Mouse (Mus musculus) neural tube, embryonic 14.5 days (tissue): ENCODE results near the gene Pex11g. TPM values are rescaled to one million over a fixed set of nuclear protein-coding genes. Genes with fewer than 3 reads are reported as not detected.
A peak's percentile ranks its signal among the peaks of the same experiment; 100 is the strongest.

ENCODE experiments used
- ATAC-seq: fragments of 200-750 bp; cut with Nextera tagmentation; 2 replicates; pipeline ENCODE4 v1.8.0; 2017; ENCODE audit warnings: low read depth, mild to moderate bottlenecking, moderate TSS enrichment, moderate library complexity
- H3K27ac ChIP-seq: fragments of 300-500 bp; sonication (generic); 2 replicates; pipeline ENCODE4 v1.5.1; 2014; ENCODE audit warnings: low read depth, mild to moderate bottlenecking, control low read depth, low read length, moderate library complexity, mixed read lengths
- H3K27me3 ChIP-seq: fragments of 300-500 bp; sonication (generic); 2 replicates; pipeline ENCODE4 v1.6.1; 2014; ENCODE audit warnings: low read length; ENCODE audit not compliant: control insufficient read depth, insufficient read depth
- H3K36me3 ChIP-seq: fragments of 300-500 bp; sonication (generic); 2 replicates; pipeline ENCODE4 v1.6.1; 2014; ENCODE audit warnings: low read length, mixed read lengths; ENCODE audit not compliant: control insufficient read depth, insufficient read depth
- H3K4me1 ChIP-seq: fragments of 300-500 bp; sonication (generic); 2 replicates; pipeline ENCODE4 v1.6.1; 2014; ENCODE audit warnings: low read length; ENCODE audit not compliant: control insufficient read depth, insufficient read depth
- H3K4me2 ChIP-seq: fragments of 300-500 bp; sonication (generic); 2 replicates; pipeline ENCODE4 v1.6.1; 2014; ENCODE audit warnings: mild to moderate bottlenecking, low read depth, low read length, control low read depth
- H3K4me3 ChIP-seq: fragments of 300-500 bp; sonication (generic); 2 replicates; pipeline ENCODE4 v1.5.1; 2014; ENCODE audit warnings: low read depth, low read length, control low read depth, mixed read lengths
- H3K9ac ChIP-seq: fragments of 300-500 bp; sonication (generic); replicated peaks from 2 replicates; pipeline ENCODE4 v1.6.1; 2014; ENCODE audit warnings: low read depth, mild to moderate bottlenecking, control low read depth, low read length, mixed read lengths
- H3K9me3 ChIP-seq: fragments of 300-500 bp; sonication (generic); 2 replicates; pipeline ENCODE4 v1.6.1; 2016; ENCODE audit warnings: low read length; ENCODE audit not compliant: control insufficient read depth
- WGBS: fragments of 180-500 bp; shearing (Covaris S2); extraction: QIAGEN DNeasy Blood & Tissue Kit; methylation state at CpG from one replicate; pipeline ENCODE4 v1.1.7; 2014; 5-methylcytosine and 5-hydroxymethylcytosine counted together
- polyA plus RNA-seq: library from polyadenylated mRNA; unstranded; fragments of >200 nt; fragmentation: Nextera tagmentation; extraction: Ambion mirVana; gene quantifications from 2 replicates; pipeline ENCODE4 v1.2.1, GENCODE M21; 2014

Pex11g gene
- polyA plus RNA-seq: 2.6 TPM in 2 replicates

GRCm38 (mm10) chr8:3467006-3467885 lies at the start of gene Pex11g:
TSS of gene Pex11g (minus strand) at chr8:3467680.
- Histone ChIP-seq H3K4me1 (no peaks in the 10 kb centered on the region), H3K27ac (peak within 1 kb of the TSS; percentile 82), H3K27me3 (no peaks in the 10 kb centered on the region), H3K9me3 (no peaks in the 10 kb centered on the region), H3K36me3 (no peaks in the 10 kb centered on the region), H3K9ac (peak within 1 kb of the TSS; percentile 53), H3K4me2 (peak within 1 kb of the TSS; percentile 64), H3K4me3 (peak within 1 kb of the TSS; percentile 38)
- WGBS: 9% methylated on average over 32 of the region's 32 CpGs
- ATAC-seq: peak; percentile 93

GRCm38 (mm10) chr8:3517117-3517495 lies 49.6 kb upstream of the Pex11g start:
- Histone ChIP-seq H3K4me3 (peak overlapping the region; percentile 50), H3K36me3 (0 out of 2 replicates have a peak, but pooled peaks cover 10% of the 10 kb centered on the region), H3K9me3 (no peaks in the 10 kb centered on the region), H3K27ac (no peak overlapping the region), H3K9ac (peak overlapping the region; percentile 48), H3K27me3 (no peaks in the 10 kb centered on the region), H3K4me2 (peak overlapping the region; percentile 90), H3K4me1 (no peaks in the 10 kb centered on the region)
- 8% methylated on average over 16 of the region's 16 CpGs for WGBS
- no peak for ATAC-seq

- Histone ChIP-seq H3K4me1 (no peaks in the 10 kb centered on the region), H3K9me3 (no peaks in the 10 kb centered on the region), H3K4me3 (peak overlapping the region; percentile 50), H3K36me3 (0 out of 2 replicates have a peak, but pooled peaks cover 6% of the 10 kb centered on the region), H3K27ac (peak overlapping the region; percentile 58), H3K27me3 (no peaks in the 10 kb centered on the region), H3K4me2 (peak overlapping the region; percentile 90), H3K9ac (peak overlapping the region; percentile 52)
- ATAC-seq: peak; percentile 90
- WGBS: 4% methylated on average over 36 of the region's 36 CpGs
Measured at GRCm38 (mm10) chr8:3516450-3517116, 49.1 kb upstream of the Pex11g start.

GRCm38 (mm10) chr8:3515771-3516417 lies 48.4 kb upstream of the Pex11g start:
- Histone ChIP-seq H3K4me2 (peak overlapping the region; percentile 90), H3K4me1 (no peaks in the 10 kb centered on the region), H3K27ac (peak overlapping the region; percentile 58), H3K27me3 (no peaks in the 10 kb centered on the region), H3K4me3 (peak overlapping the region; percentile 50), H3K9ac (peak overlapping the region; percentile 52), H3K36me3 (0 out of 2 replicates have a peak, but pooled peaks cover 5% of the 10 kb centered on the region), H3K9me3 (no peaks in the 10 kb centered on the region)
- peak; percentile 36 for ATAC-seq
- WGBS: 0% methylated on average over 25 of the region's 25 CpGs

GRCm38 (mm10) chr8:3515260-3515671 lies 47.8 kb upstream of the Pex11g start, which contains the start of gene Pnpla6:
TSS of gene Pnpla6 (plus strand) at chr8:3515384.
- ATAC-seq: peak; percentile 78
- peak within 1 kb of the TSS; percentile 90 for H3K4me2 ChIP-seq
- peak within 1 kb of the TSS; percentile 58 for H3K27ac ChIP-seq

GRCm38 (mm10) chr8:3514681-3515247 lies 47.3 kb upstream of the Pex11g start:
- Histone ChIP-seq H3K4me3 (peak overlapping the region; percentile 50; the same call in 1 of the 2 replicates), H3K9me3 (no peaks in the 10 kb centered on the region), H3K4me1 (no peaks in the 10 kb centered on the region), H3K9ac (peak overlapping the region; percentile 33; the same call in 1 of the 2 replicates), H3K27ac (peak overlapping the region; percentile 58), H3K4me2 (peak overlapping the region; percentile 90), H3K36me3 (0 out of 2 replicates have a peak, but pooled peaks cover 8% of the 10 kb centered on the region), H3K27me3 (no peaks in the 10 kb centered on the region)
- no peak for ATAC-seq
- WGBS: 37% methylated on average over 13 of the region's 13 CpGs

More at GRCm38 (mm10) chr8:3515260-3515671, 47.8 kb upstream of the Pex11g start, which contains the start of gene Pnpla6:
- 0 out of 2 replicates have a peak, but pooled peaks cover 5% of the 10 kb centered on the region for H3K36me3 ChIP-seq
- under 1% methylated on average over 25 of the region's 25 CpGs for WGBS
- no peaks in the 10 kb centered on the region for H3K4me1 ChIP-seq
- no peaks in the 10 kb centered on the region for H3K9me3 ChIP-seq
- no peaks in the 10 kb centered on the region for H3K27me3 ChIP-seq
- H3K4me3 ChIP-seq: peak within 1 kb of the TSS; percentile 50
- H3K9ac ChIP-seq: peak within 1 kb of the TSS; percentile 52

GRCm38 (mm10) chr8:3507979-3508754 lies 40.7 kb upstream of the Pex11g start:
- no peak for ATAC-seq
- 89% methylated on average over 6 of the region's 6 CpGs for WGBS
- Histone ChIP-seq H3K4me1 (no peaks in the 10 kb centered on the region), H3K4me2 (no peak overlapping the region), H3K36me3 (peaks cover 39% of the 10 kb centered on the region), H3K9me3 (no peaks in the 10 kb centered on the region), H3K9ac (no peak overlapping the region), H3K4me3 (no peak overlapping the region), H3K27ac (no peak overlapping the region), H3K27me3 (no peaks in the 10 kb centered on the region)

GRCm38 (mm10) chr8:3502217-3502616 lies 34.7 kb upstream of the Pex11g start:
- H3K36me3 ChIP-seq: peaks cover 13% of the 10 kb centered on the region
- no peaks in the 10 kb centered on the region for H3K9me3 ChIP-seq
- no peak overlapping the region for H3K9ac ChIP-seq
- no peak overlapping the region for H3K27ac ChIP-seq
- no peak for ATAC-seq
- 77% methylated on average over 4 of the region's 4 CpGs for WGBS
- peaks cover 8% of the 10 kb centered on the region for H3K4me1 ChIP-seq
- H3K4me2 ChIP-seq: no peak overlapping the region
- H3K27me3 ChIP-seq: no peaks in the 10 kb centered on the region
- no peak overlapping the region for H3K4me3 ChIP-seq
